Mouse (Mus musculus) heart, postnatal 36 days (tissue): ENCODE results near the gene Gm45234. TPM values are rescaled to one million over a fixed set of nuclear protein-coding genes. Genes with fewer than 3 reads are reported as not detected.
A peak's percentile ranks its signal among the peaks of the same experiment; 100 is the strongest.

ENCODE experiments used
- DNase-seq, 2 experiments: peaks; one replicate each; pipeline ENCODE4 v3.0.0; 2021 to 2022
- intact Hi-C: fragments of 180-260 bp; cut with DNase I; formaldehyde crosslinking; loops from one replicate; pipeline ENCODE4 v1.15.1; 2025
- total RNA-seq, 2 experiments: library from RNA; stranded (reverse); gene quantifications; 2 replicates each; pipeline ENCODE4 v1.2.3; 2021

Gene Gm45234
- total RNA-seq, 2 experiments from 2014 or later = 0.41 TPM; not detected in 1

DNA sequence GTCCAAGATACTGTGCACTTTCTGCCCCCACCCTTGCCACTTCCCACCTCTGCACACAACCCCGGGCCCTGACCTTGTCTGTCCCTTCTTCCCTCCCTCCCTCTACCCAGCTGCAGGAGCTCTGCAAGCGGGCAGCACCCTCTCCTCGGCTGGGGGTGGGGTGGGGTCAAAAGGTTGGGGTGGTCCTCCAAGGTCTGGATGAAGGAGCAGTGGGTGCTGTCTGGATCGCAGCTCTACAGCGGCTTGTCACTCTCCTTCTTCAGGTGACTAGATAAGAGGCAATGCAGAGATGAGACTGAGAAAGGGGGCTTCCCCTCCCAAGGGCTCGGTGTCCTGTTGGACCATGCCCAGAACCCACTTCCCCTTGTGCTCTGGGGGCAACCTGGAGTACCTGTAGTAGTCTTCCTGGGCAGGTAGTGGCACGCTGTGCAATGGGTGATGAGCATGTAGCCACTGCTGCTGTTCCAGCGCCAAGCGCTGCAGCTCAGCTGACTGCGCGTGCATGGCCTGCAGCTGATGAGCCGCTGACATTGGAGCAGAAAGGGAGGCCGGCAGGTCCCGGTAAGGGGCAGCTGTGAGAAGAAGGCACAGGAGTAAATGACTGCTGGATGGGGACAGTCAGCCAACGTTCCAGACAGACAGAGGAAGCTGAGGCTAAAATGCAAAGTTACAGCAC lies 12.8 kb downstream of the Gm45234 start:
- DNase-seq = no peak
- intact Hi-C loops = loop anchor here (5.0 kb wide), 1 partner anchor 81 kb away; the partner anchor contains the start of gene Lpcat3

DNA sequence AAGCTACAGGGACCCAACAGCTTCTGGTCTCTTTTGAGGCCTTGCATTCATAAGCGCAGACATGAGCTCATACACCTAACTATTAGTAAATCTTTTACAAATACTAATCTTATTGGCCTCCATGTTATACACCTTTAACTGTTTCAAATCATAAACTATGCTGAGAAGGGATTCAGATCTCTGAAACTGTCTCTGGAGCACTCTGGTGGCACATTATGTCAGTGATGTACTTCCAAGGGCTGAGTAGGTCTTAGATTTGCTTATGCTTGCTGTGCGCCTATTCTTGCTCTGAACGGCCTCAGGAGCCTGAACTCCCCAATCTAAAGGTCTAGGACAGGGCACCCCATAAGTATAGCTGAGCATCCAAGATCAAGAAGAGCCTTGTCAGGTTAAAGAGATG lies 14.0 kb downstream of the Gm45234 start:
- no peak for DNase-seq
- intact Hi-C loops = loop anchor here (5.0 kb wide), 1 partner anchor 80 kb away; the partner anchor contains the start of gene Lpcat3

DNA sequence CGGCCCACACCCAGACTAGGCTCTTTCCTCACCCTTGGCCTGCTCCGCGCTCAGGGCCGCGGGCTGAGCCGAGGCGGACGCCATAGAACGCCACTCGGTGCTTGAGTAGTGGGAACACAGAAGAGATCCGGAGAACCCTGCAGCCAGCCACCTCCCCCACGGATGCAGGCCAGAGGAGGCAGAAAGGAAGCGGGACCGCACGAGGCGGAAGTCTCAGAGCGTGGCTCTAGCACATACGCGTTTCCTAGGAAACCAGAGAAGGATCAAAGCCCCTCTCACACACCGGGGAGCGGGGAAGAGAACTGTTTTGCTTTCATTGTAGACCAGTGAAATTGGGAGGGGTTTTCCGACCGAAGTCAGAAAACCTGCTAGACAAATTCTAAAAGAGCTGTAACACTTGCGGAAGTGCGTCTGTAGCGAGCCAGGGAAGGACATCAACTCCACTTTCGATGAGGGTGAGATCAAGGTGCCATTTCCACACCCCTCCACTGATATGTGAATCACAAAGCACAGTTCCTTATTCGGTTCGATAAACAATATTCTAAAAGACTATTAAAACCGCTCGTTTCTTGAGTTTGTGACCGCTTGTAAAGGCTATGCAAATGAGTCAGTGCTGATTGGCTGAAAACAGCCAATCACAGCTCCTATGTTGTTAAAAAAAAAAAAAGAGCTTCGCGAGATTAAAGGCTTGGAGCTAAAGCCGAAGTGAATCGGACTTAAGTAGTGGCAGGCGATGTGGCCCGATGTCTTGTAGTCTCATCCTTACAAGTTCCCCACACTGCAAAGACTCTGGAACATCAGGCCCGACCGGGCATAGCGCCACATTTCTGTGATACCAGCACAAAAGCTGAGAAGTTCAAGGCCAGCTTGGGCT lies 14.7 kb downstream of the Gm45234 start, which contains the start of gene Grcc10:
TSS of gene Grcc10 (minus strand) at position 487 of the 874 bp plus-strand sequence.
- peak; percentile 82 to 92 for DNase-seq
- intact Hi-C loops = loop anchor here (1.0 to 5.0 kb wide), 3 partner anchors 25 to 79 kb away; partner anchors contain the start of genes Emg1, Lpcat3 and Phb2

DNA sequence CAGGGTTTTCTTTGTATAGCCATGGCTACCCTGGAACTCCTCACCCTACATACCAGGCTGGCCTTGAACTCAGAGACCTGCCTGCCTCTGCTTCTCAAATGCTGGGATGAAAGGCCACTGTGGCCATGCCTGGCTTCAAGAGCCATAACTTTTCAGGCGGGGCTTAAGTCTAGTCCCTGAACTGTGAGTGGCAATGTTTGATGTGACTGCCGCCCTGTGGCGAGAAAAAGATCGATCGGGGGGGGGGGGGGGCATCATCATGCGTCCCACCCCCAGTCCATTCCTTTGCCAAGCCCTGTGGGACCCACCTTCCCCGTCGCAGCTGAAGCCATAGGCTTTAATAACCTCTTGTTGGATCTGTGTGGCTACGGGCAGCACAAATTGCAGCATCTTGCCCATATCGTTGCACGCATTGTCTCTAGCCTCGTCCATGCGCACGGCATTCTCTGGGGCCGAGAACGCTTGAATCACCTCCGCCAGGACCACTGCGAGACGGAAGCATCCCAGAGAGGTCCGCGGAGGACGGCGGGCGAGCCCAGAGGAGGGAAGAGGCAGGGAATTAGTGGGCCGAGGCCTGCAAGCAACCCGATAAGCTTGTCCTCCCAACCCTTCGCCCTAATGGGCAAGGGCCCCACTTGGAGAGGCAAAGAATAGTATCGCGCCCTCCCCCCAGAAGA lies 15.5 kb downstream of the Gm45234 start:
- intact Hi-C loops = loop anchor here (1.0 to 5.0 kb wide), 3 partner anchors 24 to 78 kb away; partner anchors contain the start of genes Emg1, Lpcat3 and Phb2
- no peak for DNase-seq

DNA sequence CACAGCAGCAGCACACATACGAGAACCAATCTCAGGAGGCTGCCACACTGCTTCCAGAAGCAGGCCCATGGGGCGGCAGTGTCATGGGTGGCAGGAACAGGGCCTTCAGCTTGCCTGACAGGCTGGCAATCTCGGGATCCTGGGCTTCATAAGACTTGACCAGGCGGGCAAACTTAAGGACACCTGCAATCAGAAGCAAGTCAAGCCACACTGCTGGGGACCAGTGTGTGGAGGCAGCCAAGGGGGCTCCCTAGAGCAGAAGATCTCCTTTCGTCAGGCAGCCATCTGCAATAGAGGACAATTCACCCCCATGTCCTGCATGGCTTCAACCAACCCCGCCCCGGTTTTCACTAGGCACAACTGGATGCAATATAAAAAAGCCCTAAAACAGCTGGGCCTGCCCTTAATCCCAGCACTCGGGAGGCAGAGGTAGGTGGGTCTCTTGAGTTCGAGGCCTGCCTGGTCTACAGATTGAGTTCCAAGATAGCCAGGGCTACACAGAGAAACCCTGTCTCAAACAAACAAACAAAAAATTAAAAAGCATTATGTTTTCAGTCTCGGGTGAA lies 16.5 kb downstream of the Gm45234 start:
- no peak for DNase-seq
- intact Hi-C loops = loop anchor here (5.0 kb wide), 2 partner anchors 37 to 167 kb away; partner anchors contain the start of gene C1rb

DNA sequence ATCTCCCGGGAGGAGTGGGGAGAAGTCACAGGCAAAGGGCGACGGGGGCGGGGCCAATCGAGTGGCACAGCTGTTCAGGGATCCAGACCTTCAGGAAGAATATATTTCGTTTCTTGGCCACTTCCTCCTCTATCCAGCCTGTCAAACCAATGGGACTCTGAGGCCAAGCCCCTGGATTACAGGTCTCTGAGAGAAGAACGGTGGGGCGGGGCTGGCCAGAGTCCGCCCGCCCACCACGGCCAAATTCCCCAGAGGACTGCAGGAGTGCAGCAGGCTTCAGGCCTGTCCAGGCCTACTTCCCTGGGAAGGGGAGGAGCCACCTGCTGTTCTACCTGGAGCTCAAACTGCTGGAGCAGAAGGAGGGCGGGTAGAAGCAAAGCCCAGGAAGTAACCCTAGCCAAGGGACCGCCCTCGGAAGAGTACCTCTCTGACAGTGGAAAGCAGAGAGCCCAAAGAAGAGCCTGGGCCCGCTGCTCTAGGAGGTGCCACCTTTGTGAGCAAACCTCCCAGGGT lies 17.3 kb downstream of the Gm45234 start, which contains the start of gene Ptpn6:
TSS of gene Ptpn6 (minus strand) at position 204 of the 513 bp plus-strand sequence.
- no peak for DNase-seq
- intact Hi-C loops = loop anchor here (5.0 kb wide), 2 partner anchors 36 to 166 kb away; partner anchors contain the start of gene C1rb

DNA sequence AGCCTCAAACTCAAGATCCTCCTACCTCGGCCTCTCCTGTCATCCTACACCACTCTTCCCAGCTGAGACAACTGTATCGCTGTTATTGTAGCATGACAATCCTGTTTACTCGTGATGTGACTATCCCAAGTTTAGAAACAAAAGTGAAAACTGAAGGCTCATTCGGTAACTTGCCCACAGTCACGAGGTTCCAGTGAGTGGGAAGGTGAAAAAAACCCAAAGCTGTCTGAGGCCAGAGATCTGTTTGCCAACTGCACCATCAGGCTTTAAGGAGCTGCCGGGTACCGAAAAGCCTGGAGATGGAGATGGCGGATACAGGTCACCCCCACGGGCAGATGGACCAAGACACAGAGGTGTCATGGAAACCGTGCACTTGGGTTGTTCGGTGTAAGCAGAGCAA lies 18.8 kb downstream of the Gm45234 start:
- intact Hi-C loops = loop anchor here (2.0 to 5.0 kb wide), 3 partner anchors 35 to 165 kb away; partner anchors contain the start of gene C1rb
- DNase-seq = no peak

DNA sequence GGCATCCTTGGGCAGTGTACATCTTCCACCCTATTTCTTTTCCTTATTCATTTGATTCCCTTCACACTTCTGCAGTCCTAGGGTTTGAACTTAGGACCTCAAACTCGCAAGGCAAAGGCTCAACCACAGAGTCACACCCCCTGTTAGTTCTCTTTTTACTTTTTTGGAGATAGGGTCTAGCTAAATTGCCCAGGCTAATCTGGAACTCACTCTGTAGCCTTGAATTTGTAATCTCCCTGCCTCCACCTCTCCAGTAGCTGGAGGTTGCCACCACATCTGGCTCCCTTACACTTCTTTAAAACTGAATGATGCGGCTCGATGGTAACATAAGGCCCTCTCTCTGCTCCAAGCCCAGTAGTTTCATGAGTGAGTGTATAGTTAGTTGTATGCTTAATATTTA lies 21.4 kb downstream of the Gm45234 start:
- DNase-seq = no peak
- intact Hi-C loops = no loop called here

DNA sequence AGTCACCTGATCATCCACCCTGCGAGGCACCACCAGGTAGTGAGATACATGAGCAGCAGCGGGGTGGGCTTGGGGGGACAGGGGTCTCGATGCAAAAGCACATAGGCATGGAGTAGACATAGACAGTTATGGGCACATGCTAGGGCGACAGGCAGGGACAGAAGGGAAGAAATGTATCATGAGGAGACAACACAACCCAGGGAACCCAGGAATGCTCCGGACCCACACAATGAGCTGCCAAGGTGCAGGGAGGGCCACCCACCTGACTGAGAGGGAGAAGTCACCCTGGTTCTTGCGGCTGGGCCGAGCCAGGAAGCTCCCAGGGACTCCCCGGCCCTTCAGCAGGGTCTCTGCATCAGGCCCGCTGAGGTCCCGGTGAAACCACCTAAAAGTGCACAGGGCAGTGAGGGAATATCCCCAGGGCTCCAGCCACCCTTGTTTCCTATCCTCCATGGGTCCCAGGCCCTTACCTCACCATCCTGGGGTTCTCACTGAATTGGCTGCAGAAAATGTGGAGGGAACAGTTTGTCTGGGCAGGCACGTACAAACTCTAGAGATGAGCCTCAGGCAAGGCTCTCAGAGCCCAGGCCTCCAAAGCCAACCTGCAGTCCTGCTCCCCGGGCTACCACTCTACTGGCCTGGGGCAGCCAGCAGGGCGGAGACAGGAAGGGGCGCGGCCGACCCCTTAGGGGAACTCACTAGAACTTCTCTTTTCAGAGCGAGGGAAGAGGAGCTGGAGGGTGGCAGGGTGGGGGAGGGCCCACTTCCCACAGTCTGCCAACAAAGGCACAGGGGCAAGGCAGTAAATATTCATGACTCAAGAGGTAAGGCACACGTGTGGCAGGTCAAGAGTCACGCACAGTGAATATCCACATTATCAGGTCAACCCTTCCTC lies 23.1 kb downstream of the Gm45234 start:
- intact Hi-C loops = no loop called here
- peak in 1 of 2 experiments; percentile 60 for DNase-seq

DNA sequence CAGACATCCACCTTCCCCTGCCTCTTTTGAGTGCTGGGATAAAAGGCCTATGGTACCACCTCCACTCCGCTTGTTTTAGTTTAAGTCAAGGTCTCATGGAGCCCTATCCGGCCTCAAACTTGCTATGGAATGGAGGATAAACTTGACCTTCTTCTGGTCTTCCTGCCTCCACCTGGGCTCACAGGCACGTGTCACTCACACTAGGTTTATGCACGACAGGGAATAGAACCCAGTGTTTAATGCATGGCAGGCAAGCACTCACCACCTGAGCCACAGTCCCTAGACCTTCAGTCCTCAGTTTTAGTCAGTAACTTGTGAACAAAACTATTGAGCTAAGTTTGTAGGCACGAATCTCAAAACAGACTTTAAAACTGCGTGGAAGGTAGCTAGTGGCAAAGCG lies 24.8 kb downstream of the Gm45234 start:
- intact Hi-C loops = no loop called here
- DNase-seq = no peak

DNA sequence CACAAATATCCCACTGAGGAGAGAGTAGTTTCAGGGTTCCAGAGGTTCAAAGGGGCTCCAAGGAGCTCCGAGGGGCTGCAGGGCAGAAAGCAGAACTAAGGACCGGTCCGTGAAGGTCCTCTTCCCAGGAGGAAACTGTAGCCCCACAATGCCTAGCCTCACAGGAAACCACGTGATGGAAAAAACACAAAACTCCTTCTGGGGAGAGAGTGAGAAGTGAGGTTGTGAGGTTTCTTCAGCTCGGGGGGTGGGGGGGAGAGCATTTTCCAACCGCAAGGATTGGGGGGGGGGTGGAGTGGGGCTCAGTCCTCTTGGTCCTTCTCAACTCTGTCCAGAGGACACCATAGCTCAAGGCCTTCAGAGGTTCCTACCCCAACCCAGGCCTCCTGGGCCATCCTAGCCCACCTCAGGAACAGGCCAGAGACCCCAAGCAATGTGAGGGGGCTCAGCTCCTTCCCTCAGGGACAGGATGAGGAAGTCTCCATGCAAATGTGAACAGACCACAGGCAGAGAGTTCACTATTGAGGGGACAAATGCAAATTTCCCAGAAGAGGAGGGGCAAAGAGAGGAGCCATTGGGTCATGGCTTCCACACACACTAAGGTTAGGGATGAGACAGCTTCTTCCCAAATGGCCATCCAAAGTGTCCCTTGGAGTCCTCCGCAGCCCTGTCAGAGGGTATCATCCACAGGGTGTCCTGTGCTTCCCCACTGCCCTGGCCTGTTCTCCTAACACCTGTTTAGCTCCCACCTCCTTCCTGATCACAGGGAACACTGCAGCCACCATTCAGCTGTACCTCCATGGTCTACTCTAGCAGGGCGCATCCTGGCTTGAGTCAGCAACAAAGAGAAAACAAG lies 25.7 kb downstream of the Gm45234 start:
- intact Hi-C loops = no loop called here
- DNase-seq = peak in 1 of 2 experiments; percentile 41

DNA sequence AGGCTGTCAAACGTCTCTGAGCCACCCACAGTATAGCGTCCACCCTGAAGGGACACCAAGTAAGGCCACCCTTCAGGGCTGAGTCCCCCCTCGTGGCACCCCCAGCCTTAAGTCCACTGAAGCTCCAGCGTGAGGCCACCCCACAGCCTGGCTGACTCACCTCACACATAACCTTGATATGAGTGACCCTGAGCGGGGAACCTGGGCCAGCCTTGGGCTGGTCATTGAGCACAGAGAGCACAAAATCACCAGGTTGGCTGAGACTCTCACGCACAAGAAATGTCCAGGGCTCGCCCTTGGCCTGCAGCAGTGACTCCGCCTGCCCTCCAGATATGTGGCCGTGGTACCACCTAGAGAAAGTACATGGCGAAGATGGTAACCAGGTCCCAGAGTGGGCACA lies 27.2 kb downstream of the Gm45234 start:
- DNase-seq = no peak
- intact Hi-C loops = no loop called here

DNA sequence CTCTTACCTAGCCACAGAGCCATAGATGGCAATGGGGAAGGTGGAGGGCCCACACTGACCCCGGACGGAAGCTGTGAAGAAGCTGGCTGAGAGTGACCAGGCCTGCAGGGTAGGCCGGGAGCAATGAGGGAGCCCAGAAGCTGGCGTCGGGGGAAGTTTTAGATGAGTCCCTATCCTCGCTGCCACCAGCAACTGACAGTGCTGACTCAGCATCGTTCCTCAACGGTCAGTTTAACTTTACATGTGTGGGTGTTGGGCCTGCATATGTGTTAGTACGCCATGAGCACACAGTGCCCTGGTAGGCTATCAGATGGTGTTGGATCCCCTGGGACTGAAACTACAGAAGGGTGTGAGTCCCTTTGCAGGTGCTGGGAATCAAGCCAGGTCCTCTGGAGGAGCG lies 31.3 kb downstream of the Gm45234 start:
- intact Hi-C loops = no loop called here
- DNase-seq = no peak

DNA sequence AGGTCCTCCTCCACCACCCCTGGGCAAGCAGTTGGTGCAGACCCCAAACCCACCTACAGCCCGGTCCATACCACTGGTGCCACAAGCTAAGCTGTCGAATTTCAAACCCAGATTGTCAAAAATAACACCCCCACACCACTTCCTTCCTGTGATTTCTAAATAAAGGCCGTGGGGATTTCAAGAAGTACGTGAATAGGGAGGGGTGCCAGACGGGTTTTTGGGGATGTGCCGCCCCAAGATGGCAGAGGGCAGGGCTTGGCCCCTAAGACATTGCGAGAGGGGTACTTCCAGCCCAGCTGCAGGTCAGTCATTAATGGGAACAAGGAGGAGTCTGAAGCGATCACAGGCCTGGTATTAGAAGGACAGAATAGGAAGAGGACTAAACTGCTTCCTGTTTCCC lies 32.3 kb downstream of the Gm45234 start:
- intact Hi-C loops = no loop called here

DNA sequence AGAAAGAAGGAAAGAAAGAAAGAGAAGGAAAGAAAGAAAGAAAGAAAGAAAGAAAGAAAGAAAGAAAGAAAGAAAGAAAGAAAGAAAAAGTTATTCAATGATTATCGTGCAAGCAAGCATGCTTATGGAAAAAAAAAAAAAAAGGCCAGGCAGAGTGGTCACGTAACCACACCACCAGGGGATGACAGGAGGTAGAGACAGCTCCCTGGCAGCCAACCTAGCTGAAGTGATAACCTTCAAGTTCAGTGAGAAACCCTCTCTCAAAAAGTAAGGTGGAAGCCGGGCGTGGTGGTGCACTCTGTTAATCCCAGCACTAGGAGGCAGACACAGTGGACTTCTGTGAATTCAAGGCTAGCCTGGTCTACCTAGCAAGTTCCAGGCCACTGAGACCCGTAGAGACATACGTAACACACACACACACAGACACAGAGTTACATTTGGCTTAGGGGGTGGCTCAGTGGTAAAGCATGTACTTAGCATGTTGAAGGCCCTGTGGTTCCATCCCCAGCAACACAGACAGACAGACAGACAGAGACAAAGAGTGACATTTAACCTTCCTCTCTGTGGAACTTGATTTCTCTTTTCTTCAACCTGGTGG lies 32.8 kb downstream of the Gm45234 start:
- DNase-seq = no peak
- intact Hi-C loops = no loop called here

More for the DNA sequence above, 32.3 kb downstream of the Gm45234 start:
- DNase-seq = no peak

DNA sequence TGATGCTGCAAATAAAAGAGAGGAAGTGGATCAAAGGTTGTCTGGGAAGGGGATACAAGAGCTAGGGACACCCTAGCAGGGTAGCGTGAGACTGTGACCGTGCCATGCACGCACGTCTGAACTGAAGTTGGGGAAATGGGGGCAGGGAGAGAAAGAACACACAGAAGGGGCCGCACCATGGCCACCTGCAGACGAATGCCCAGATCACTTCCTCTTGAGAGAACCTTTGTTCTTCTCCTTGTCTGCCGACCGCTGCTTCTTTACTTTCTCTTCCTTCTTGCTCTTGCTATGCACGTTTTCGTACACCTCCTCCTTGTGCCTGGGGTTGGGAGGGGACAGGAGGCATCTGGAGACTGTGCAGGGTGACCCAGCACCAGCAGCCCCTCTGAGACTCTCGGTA lies 34.9 kb downstream of the Gm45234 start:
- DNase-seq = no peak

DNA sequence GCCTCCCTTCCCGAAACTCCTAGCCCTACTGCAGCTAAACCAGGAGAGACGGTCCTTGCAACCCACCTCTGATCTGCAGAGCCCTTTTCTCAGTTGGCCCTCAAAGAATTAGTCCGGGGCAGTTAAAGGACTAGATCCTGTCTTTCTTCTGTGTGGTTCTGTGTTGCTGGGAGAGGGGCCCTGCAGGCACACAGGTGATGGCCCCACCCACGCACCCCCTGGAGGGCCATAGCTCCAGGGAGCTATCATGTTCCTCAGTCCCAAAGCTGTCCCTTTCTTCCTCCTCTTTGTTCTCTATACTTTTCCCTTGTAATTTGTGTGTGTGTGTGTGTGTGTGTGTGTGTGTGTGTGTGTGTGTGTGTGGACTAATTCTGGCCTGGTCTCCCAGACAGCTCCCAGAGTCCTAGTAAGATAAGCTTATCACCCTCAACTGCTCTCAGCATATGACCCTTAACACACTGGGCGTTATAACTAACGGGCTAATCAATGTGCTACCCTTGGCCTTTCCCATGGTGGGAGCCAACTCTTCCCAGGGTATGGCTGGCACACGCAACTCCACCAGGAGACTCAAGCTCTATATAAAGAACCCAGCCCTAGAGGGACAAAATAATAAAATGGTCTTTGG lies 36.4 kb downstream of the Gm45234 start:
- DNase-seq = no peak
- intact Hi-C loops = loop anchor here (10.0 kb wide), 1 partner anchor 285 kb away; the partner anchor contains the start of gene Zfp384

More for the DNA sequence above, 34.9 kb downstream of the Gm45234 start:
- intact Hi-C loops = no loop called here
